ENCODE assay signal across 28 mouse cellular contexts in the genomic region with DNA sequence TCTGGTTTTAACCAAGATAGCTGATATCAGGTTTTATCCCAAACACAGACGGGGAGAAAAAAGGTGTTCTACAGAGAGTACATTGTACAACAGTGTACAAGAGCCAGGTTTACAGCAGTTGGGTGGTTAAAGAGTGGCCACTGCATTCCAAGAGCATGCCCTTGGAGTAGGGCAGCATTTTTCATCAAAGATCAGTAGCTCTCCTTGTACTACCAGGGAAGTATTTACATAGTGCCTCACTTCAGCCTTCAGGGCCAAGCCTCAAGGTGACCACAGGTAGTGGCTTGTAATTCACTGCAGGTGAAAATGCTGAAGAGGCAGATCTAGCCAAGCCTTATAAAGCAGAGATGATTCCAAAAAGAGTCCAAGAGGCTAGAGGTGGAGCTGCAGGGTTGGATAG.
"Had no signal": no experiment of that assay in that cellular context is flagged by ENCODE, and none has a peak within 500 bp of the region (broad histone marks: within the 10 kb centered on the region; RNA-seq: fewer than 3 reads in every experiment).

No protein-coding gene starts in this region.

- H3K36me3 ChIP-seq: embryonic facial prominence, embryonic 10.5 days; embryonic facial prominence, embryonic 12.5 days; embryonic facial prominence, embryonic 13.5 days; embryonic facial prominence, embryonic 15.5 days; forebrain, embryonic 10.5 days; forebrain, embryonic 12.5 days; forebrain, embryonic 15.5 days had no signal

- H3K4me1 ChIP-seq: embryonic facial prominence, embryonic 10.5 days; embryonic facial prominence, embryonic 12.5 days; embryonic facial prominence, embryonic 13.5 days; embryonic facial prominence, embryonic 15.5 days; forebrain, embryonic 10.5 days; forebrain, embryonic 12.5 days; forebrain, embryonic 13.5 days; forebrain, embryonic 15.5 days had no signal

- H3K9me3 ChIP-seq: embryonic facial prominence, embryonic 10.5 days; embryonic facial prominence, embryonic 12.5 days; embryonic facial prominence, embryonic 13.5 days; embryonic facial prominence, embryonic 15.5 days; forebrain, embryonic 10.5 days; forebrain, embryonic 12.5 days; forebrain, embryonic 13.5 days; forebrain, embryonic 15.5 days had no signal

- H3K27me3 ChIP-seq: embryonic facial prominence, embryonic 12.5 days; embryonic facial prominence, embryonic 13.5 days; embryonic facial prominence, embryonic 15.5 days; forebrain, embryonic 12.5 days; forebrain, embryonic 13.5 days; forebrain, embryonic 15.5 days had no signal

- ATAC-seq: forebrain, embryonic 13.5 days; forebrain, embryonic 14.5 days; forebrain, embryonic 15.5 days; forebrain, embryonic 16.5 days; forebrain, postnatal 0 days had no signal

- H3K9ac ChIP-seq: embryonic facial prominence, embryonic 12.5 days; embryonic facial prominence, embryonic 13.5 days; embryonic facial prominence, embryonic 15.5 days; forebrain, embryonic 12.5 days; forebrain, embryonic 13.5 days; forebrain, embryonic 15.5 days; forebrain, postnatal 0 days had no signal

- H3K4me3 ChIP-seq: embryonic facial prominence, embryonic 10.5 days; embryonic facial prominence, embryonic 12.5 days; embryonic facial prominence, embryonic 13.5 days; embryonic facial prominence, embryonic 15.5 days; erythroblast, embryonic 14.5 days; forebrain, embryonic 10.5 days; forebrain, embryonic 12.5 days; forebrain, embryonic 13.5 days; forebrain, embryonic 15.5 days; gastrocnemius, adult 2 months; heart, adult 2 months had no signal

- H3K27ac ChIP-seq: embryonic facial prominence, embryonic 10.5 days; embryonic facial prominence, embryonic 12.5 days; embryonic facial prominence, embryonic 13.5 days; embryonic facial prominence, embryonic 15.5 days; forebrain, embryonic 10.5 days; forebrain, embryonic 12.5 days; forebrain, embryonic 13.5 days; forebrain, embryonic 15.5 days; gastrocnemius, adult 2 months; heart, adult 2 months had no signal

- DNase-seq: cerebellum, adult 2 months; cerebellum, adult 8-10 months; cerebellum, adult 9-10 months; cerebellum, adult 9-11 months; cerebellum, postnatal 10 days; cerebellum, postnatal 14 days; cerebellum, postnatal 25 days; cerebellum, postnatal 36 days; embryo, embryonic 11 days; forebrain, postnatal 0 days; gastrocnemius, adult 2 months; gastrocnemius, postnatal 10 days; gastrocnemius, postnatal 14 days; gastrocnemius, postnatal 25 days; heart, adult 11 months; heart, adult 18-20 months; heart, adult 2 months had no signal

- H3K4me2 ChIP-seq: embryonic facial prominence, embryonic 12.5 days; embryonic facial prominence, embryonic 13.5 days; embryonic facial prominence, embryonic 15.5 days; forebrain, embryonic 12.5 days; forebrain, embryonic 13.5 days; forebrain, embryonic 15.5 days had no signal
